Mouse (Mus musculus): Measurements from ENCODE around the gene Mki67.

DNA sequence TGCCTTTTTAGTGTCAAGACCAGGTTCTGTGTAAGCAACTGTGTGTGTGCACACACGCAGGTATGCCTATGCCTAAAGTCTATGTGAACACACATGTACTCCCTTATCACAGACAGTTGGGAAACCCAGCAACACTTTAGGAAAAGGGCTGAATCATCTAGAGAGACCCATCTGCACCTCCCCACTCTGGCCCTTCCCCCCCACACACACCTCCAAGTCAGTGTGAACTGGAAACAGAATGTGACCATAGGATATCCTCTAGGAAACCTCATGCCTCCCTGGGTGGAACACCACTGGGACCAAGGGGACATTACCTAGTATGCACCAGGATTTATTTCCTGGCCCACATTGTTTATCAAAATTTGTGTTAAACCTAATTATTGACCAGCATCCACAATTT lies 66.9 kb downstream of the Mki67 start:
- TF ChIP-seq POLR2A (IDR thresholded peaks at IDR 0.05; ENCODE audit: low read depth, low read length) (no peak), CTCF (conservative IDR thresholded peaks at IDR 0.05 in 1 of 2, IDR thresholded peaks at IDR 0.05 in 1 of 2; ENCODE audit: low read depth in 2 of 2, low read length in 2 of 2) (no peak), NRF1 (IDR thresholded peaks at IDR 0.05; ENCODE audit: low read depth, low read length) (no peak)

Data from CH12.LX (cell line).